Mouse (Mus musculus): Measurements from ENCODE around the gene Metap1d. TPM values are rescaled to one million over a fixed set of nuclear protein-coding genes. Genes with fewer than 3 reads are reported as not detected.

The Metap1d gene
- polyA plus RNA-seq, 1 experiment from 2014 or later: 32.8 TPM

DNA sequence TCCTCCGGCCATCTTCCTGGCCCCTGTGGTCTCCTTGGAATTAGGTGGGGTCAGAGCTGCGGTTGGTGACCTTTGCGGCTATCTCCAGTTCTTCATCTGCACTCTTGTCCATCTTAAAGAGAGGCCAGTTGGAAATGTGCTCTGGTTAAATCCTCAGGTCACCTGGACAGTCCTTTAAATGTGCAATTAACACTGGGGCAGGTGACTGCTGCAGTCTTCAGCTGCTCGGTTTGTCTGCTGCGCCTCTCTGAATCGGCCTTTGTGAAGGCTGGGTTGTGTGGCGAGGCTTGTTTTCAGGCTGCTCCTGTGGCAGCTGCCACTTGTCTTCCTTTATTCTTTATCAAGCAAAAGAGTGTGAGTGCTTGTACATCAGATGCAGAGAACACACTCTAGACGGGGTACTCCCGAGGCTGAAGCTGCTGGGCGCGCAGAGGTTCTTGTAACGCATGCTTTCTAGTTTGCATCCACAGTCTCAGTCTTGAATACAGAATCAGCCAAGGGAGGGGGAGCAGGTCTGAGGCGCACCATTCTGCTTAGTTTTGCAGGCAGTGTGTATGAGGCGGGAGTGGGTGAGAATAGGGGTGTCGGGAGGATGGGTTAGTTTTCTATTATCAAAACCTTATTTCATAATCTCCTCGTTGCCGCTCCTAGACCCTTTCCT is 7.4 kb upstream of the Metap1d start:
- WGBS: 43% methylated on average over 17 of the region's 17 CpGs
- peak overlapping the region; percentile 6; the same call in 1 of the 2 replicates for H3K4me2 ChIP-seq
- DNase-seq (ENCODE audit: low spot score, missing footprints) (peak; percentile 86), ATAC-seq (ENCODE audit: low FRiP score) (peak; percentile 30; the same call in 1 of the 2 replicates)
- no peaks in the 10 kb centered on the region for H3K27me3 ChIP-seq (ENCODE audit: control insufficient read depth, insufficient read depth, low read length)
- H3K9me3 ChIP-seq (ENCODE audit: control insufficient read depth, low read length): no peaks in the 10 kb centered on the region
- H3K27ac ChIP-seq (ENCODE audit: low read depth, low read length): no peak overlapping the region
- no peaks in the 10 kb centered on the region for H3K36me3 ChIP-seq (ENCODE audit: control insufficient read depth, insufficient read depth, low read length)
- no peaks in the 10 kb centered on the region; the same call in 1 of the 2 replicates for H3K4me1 ChIP-seq (ENCODE audit: control insufficient read depth, insufficient read depth, low read length)
- no peak overlapping the region for H3K4me3 ChIP-seq (ENCODE audit: low read depth, low read length)
- no peak overlapping the region for H3K9ac ChIP-seq (ENCODE audit: low read length)

DNA sequence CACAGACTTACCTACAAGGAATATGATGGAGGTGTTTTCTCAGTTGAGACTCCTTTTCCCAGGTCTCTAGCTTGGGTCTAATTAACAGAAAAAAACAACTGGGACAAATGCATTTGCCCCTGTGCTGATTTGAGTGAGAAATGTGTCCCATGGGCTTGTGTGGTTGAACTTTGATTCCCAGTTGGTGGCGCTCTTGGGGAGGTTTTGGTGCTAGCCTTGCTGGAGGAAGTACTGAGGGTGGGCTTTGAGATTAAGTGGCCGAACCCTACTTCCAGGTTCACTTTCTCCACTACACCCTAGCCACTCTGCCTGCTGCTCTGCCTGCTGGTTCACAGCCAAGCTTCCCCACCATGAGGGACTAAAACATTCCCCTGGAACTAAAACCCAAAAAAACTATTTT is 3.5 kb upstream of the Metap1d start:
- Histone ChIP-seq H3K9me3 (ENCODE audit: control insufficient read depth, low read length) (no peaks in the 10 kb centered on the region), H3K27me3 (ENCODE audit: control insufficient read depth, insufficient read depth, low read length) (peaks cover 5% of the 10 kb centered on the region; the same call in 1 of the 2 replicates), H3K4me2 (no peak overlapping the region), H3K9ac (ENCODE audit: low read length) (no peak overlapping the region), H3K4me3 (ENCODE audit: low read depth, low read length) (no peak overlapping the region), H3K4me1 (ENCODE audit: control insufficient read depth, insufficient read depth, low read length) (peaks cover 4% of the 10 kb centered on the region; the same call in 1 of the 2 replicates), H3K27ac (ENCODE audit: low read depth, low read length) (no peak overlapping the region), H3K36me3 (ENCODE audit: control insufficient read depth, insufficient read depth, low read length) (no peaks in the 10 kb centered on the region)
- WGBS: 12% methylated on average over 2 of the region's 2 CpGs
- DNase-seq (ENCODE audit: low spot score, missing footprints): no peak
- ATAC-seq (ENCODE audit: low FRiP score): no peak

DNA sequence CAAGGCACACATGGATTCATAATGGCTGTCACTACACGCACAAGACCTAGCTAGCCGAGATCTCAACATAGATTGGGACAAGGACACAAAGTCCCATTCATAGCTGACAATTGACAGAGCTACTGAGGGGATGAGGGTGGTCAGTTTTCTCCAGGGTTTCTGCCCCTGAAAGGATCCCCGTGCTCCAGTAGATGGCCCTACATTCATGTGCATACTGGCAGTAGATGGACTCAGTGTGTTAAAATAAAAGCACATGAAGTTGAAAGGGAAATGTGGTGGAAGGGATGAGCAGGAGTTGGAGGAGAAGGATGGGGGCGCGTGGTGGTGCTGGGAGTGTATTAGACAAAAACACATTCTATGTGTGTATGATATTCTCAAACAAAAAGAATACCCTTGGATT is 1.3 kb upstream of the Metap1d start:
- Histone ChIP-seq H3K27me3 (ENCODE audit: control insufficient read depth, insufficient read depth, low read length) (peaks cover 5% of the 10 kb centered on the region; the same call in 1 of the 2 replicates), H3K36me3 (ENCODE audit: control insufficient read depth, insufficient read depth, low read length) (no peaks in the 10 kb centered on the region), H3K27ac (ENCODE audit: low read depth, low read length) (no peak overlapping the region), H3K9ac (ENCODE audit: low read length) (no peak overlapping the region), H3K4me2 (no peak overlapping the region), H3K4me1 (ENCODE audit: control insufficient read depth, insufficient read depth, low read length) (0 out of 2 replicates have a peak, but pooled peaks cover 4% of the 10 kb centered on the region), H3K4me3 (ENCODE audit: low read depth, low read length) (no peak overlapping the region), H3K9me3 (ENCODE audit: control insufficient read depth, low read length) (no peaks in the 10 kb centered on the region)
- DNase-seq (ENCODE audit: low spot score, missing footprints) (no peak), ATAC-seq (ENCODE audit: low FRiP score) (no peak)
- 61% methylated on average over 5 of the region's 5 CpGs for WGBS

DNA sequence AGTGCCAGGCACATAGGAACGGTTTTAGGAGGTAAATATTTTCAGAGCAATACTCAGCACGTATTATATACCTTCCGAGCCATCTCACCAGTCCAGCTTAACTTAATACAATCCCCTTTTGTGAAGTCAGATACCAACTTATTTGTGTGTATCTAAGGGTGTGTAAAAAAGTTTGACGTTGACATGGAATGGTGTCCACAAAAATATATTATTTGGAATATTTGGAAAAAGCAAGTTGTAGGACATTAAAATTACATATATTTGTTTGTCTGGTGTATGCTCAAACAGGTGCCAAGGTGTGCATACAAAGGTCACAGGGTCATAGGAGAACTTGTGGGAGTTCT is 813 bp downstream of the Metap1d start:
- Histone ChIP-seq H3K4me3 (ENCODE audit: low read depth, low read length) (peak overlapping the region; percentile 74), H3K27ac (ENCODE audit: low read depth, low read length) (no peak overlapping the region), H3K9ac (ENCODE audit: low read length) (peak overlapping the region; percentile 68), H3K4me2 (peak overlapping the region; percentile 73), H3K4me1 (ENCODE audit: control insufficient read depth, insufficient read depth, low read length) (0 out of 2 replicates have a peak, but pooled peaks cover 4% of the 10 kb centered on the region), H3K27me3 (ENCODE audit: control insufficient read depth, insufficient read depth, low read length) (peaks cover 5% of the 10 kb centered on the region; the same call in 1 of the 2 replicates), H3K36me3 (ENCODE audit: control insufficient read depth, insufficient read depth, low read length) (no peaks in the 10 kb centered on the region), H3K9me3 (ENCODE audit: control insufficient read depth, low read length) (no peaks in the 10 kb centered on the region)
- no peak for DNase-seq (ENCODE audit: low spot score, missing footprints)
- 44% methylated on average over 4 of the region's 4 CpGs for WGBS
- ATAC-seq (ENCODE audit: low FRiP score): no peak

DNA sequence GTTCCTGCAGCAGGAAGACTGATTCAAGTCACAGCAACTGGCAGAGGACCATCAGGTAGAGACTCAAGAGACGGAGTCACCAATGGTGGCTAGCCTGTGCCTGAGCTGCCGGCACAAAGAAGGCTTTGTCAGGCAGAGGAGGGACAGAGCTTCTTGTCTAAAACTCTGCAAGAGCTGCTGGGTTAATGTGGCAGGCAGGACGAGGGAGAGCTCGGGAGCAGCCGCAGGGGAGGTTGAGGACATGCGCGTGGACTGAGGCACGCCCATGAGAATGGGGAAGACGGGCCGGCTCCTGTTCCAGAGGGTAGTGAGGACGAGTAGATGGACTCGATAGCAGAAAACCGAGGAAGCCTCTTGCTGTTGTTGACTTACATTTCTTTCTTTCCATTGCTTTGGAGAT is 5.5 kb downstream of the Metap1d start:
- no peaks in the 10 kb centered on the region for H3K9me3 ChIP-seq (ENCODE audit: control insufficient read depth, low read length)

DNA sequence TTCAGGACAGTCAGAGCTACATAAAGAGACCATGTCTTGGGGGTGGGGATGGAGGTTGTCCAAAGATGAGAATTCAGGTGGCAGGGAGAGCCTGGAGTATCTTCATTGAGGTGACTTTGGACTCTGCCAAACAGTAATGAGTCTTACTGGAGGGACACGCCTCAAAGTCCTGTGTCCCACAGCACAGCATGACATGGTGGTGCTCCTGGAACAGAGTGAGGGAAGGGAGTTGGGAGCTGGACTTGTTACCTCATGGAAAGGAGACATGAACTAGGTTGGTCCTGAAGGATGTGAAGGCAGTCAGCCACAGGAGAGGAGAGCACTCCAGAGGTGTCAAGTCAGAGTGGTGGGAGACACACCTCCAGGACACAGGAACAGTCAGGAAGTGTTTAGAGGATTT is 6.6 kb downstream of the Metap1d start:
- H3K27ac ChIP-seq (ENCODE audit: low read depth, low read length): no peak overlapping the region
- no peaks in the 10 kb centered on the region for H3K9me3 ChIP-seq (ENCODE audit: control insufficient read depth, low read length)
- H3K27me3 ChIP-seq (ENCODE audit: control insufficient read depth, insufficient read depth, low read length): no peaks in the 10 kb centered on the region
- H3K4me1 ChIP-seq (ENCODE audit: control insufficient read depth, insufficient read depth, low read length): no peaks in the 10 kb centered on the region
- H3K4me2 ChIP-seq: no peak overlapping the region
- H3K4me3 ChIP-seq (ENCODE audit: low read depth, low read length): no peak overlapping the region
- no peaks in the 10 kb centered on the region for H3K36me3 ChIP-seq (ENCODE audit: control insufficient read depth, insufficient read depth, low read length)
- no peak for DNase-seq (ENCODE audit: low spot score, missing footprints)
- H3K9ac ChIP-seq (ENCODE audit: low read length): no peak overlapping the region
- no peak for ATAC-seq (ENCODE audit: low FRiP score)
- WGBS: 97% methylated on average over 1 of the region's 1 CpGs

More for the DNA sequence above, 5.5 kb downstream of the Metap1d start:
- H3K36me3 ChIP-seq (ENCODE audit: control insufficient read depth, insufficient read depth, low read length): no peaks in the 10 kb centered on the region
- 64% methylated on average over 13 of the region's 13 CpGs for WGBS
- H3K27ac ChIP-seq (ENCODE audit: low read depth, low read length): no peak overlapping the region
- H3K4me3 ChIP-seq (ENCODE audit: low read depth, low read length): no peak overlapping the region
- 0 out of 2 replicates have a peak, but pooled peaks cover 4% of the 10 kb centered on the region for H3K4me1 ChIP-seq (ENCODE audit: control insufficient read depth, insufficient read depth, low read length)
- no peak overlapping the region for H3K9ac ChIP-seq (ENCODE audit: low read length)
- H3K27me3 ChIP-seq (ENCODE audit: control insufficient read depth, insufficient read depth, low read length): no peaks in the 10 kb centered on the region
- ATAC-seq (ENCODE audit: low FRiP score) (no peak), DNase-seq (ENCODE audit: low spot score, missing footprints) (no peak)
- no peak overlapping the region for H3K4me2 ChIP-seq

DNA sequence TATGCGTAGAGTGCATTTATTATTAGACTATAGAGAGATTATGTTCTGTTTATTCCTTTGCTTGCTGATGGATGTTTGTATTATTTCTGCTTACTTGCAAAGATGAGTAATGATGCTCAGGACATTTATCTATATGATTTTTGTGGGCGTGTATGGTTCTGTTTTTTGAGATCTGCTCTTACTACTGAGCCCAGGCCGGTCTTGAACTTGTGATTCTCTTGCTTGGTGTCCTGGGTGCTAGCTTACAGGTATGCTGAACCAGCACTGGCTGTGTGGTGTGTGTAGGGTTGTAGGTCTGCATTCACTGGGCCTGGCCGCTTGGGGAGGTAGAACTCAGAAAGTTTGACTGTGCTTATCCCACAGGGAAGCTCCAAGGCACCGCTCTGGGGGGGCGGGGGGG is 8.1 kb downstream of the Metap1d start:
- no peak overlapping the region for H3K4me3 ChIP-seq (ENCODE audit: low read depth, low read length)

DNA sequence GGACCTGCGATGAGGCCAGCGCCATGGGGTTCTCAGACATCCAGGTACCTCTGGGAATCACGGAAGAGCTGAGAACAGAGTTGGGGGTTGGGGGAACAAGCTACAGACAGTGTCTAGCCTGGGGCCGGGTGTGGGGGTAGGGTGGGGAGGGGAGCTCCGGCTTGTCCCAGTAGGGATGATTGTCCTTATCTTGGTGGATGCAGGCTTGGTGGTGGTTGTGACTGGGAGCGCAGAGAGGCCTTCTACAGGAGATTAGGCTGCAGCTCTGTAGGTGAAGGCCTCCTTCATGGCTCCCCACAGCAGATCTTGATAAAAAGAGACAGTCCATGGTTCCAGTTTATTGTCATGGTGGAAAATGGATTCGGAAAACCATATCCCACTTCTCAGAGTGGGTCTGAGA is 8.5 kb downstream of the Metap1d start:
- H3K9ac ChIP-seq (ENCODE audit: low read length): no peak overlapping the region
- no peak overlapping the region for H3K4me2 ChIP-seq
- H3K4me1 ChIP-seq (ENCODE audit: control insufficient read depth, insufficient read depth, low read length): no peaks in the 10 kb centered on the region
- no peaks in the 10 kb centered on the region for H3K27me3 ChIP-seq (ENCODE audit: control insufficient read depth, insufficient read depth, low read length)
- H3K4me3 ChIP-seq (ENCODE audit: low read depth, low read length): no peak overlapping the region
- 70% methylated on average over 7 of the region's 7 CpGs for WGBS
- no peaks in the 10 kb centered on the region for H3K9me3 ChIP-seq (ENCODE audit: control insufficient read depth, low read length)
- H3K36me3 ChIP-seq (ENCODE audit: control insufficient read depth, insufficient read depth, low read length): no peaks in the 10 kb centered on the region
- DNase-seq (ENCODE audit: low spot score, missing footprints): no peak
- ATAC-seq (ENCODE audit: low FRiP score): no peak
- H3K27ac ChIP-seq (ENCODE audit: low read depth, low read length): no peak overlapping the region

More for the DNA sequence above, 8.1 kb downstream of the Metap1d start:
- no peaks in the 10 kb centered on the region for H3K4me1 ChIP-seq (ENCODE audit: control insufficient read depth, insufficient read depth, low read length)
- H3K36me3 ChIP-seq (ENCODE audit: control insufficient read depth, insufficient read depth, low read length): no peaks in the 10 kb centered on the region
- no peak overlapping the region for H3K4me2 ChIP-seq
- no peak overlapping the region for H3K9ac ChIP-seq (ENCODE audit: low read length)
- DNase-seq (ENCODE audit: low spot score, missing footprints): no peak
- no peaks in the 10 kb centered on the region for H3K9me3 ChIP-seq (ENCODE audit: control insufficient read depth, low read length)
- no peaks in the 10 kb centered on the region for H3K27me3 ChIP-seq (ENCODE audit: control insufficient read depth, insufficient read depth, low read length)
- WGBS: 70% methylated on average over 5 of the region's 6 CpGs
- H3K27ac ChIP-seq (ENCODE audit: low read depth, low read length): no peak overlapping the region
- ATAC-seq (ENCODE audit: low FRiP score): no peak

DNA sequence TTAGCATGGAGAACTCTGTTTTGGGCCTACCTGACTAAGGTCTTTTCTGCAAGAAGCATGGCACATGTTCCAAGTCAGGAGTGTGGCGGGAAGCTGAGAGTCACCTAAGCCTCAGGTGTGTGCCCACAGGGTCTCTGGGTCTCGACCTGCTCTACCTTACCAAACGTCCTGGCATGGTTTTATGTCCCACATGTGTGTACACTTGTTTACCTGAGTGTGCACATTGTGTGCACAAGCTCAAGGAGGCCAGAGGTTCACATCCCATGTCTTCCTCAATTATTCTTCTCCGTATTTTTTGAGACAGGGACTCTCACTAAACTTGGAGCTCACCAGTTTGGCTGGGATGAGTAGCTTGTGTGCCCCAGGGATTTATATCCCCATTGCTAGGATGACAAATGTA is 9.0 kb downstream of the Metap1d start:
- no peak overlapping the region for H3K27ac ChIP-seq (ENCODE audit: low read depth, low read length)
- WGBS: 85% methylated on average over 4 of the region's 4 CpGs
- no peak overlapping the region for H3K4me2 ChIP-seq
- no peak overlapping the region for H3K9ac ChIP-seq (ENCODE audit: low read length)
- DNase-seq (ENCODE audit: low spot score, missing footprints) (no peak), ATAC-seq (ENCODE audit: low FRiP score) (no peak)
- H3K27me3 ChIP-seq (ENCODE audit: control insufficient read depth, insufficient read depth, low read length): no peaks in the 10 kb centered on the region
- H3K9me3 ChIP-seq (ENCODE audit: control insufficient read depth, low read length): no peaks in the 10 kb centered on the region
- no peak overlapping the region for H3K4me3 ChIP-seq (ENCODE audit: low read depth, low read length)
- no peaks in the 10 kb centered on the region for H3K36me3 ChIP-seq (ENCODE audit: control insufficient read depth, insufficient read depth, low read length)
- no peaks in the 10 kb centered on the region for H3K4me1 ChIP-seq (ENCODE audit: control insufficient read depth, insufficient read depth, low read length)
